Mouse (Mus musculus) liver, postnatal 0 days (tissue): ENCODE measurements around the gene Proser2. TPM values are rescaled to one million over a fixed set of nuclear protein-coding genes. Genes with fewer than 3 reads are reported as not detected.

ENCODE experiments used
- ATAC-seq: fragments of 200-750 bp; cut with Nextera tagmentation; 2 replicates; pipeline ENCODE4 v1.8.0; 2017; ENCODE audit warnings: mild to moderate bottlenecking, moderate library complexity
- DNase-seq: peaks from one replicate; pipeline ENCODE4 v3.0.0-alpha.2; 2016
- H3K27ac ChIP-seq: fragments of 300-500 bp; sonication (generic); 2 replicates; pipeline ENCODE4 v1.5.1; 2014; ENCODE audit warnings: antibody characterized with exemption, moderate library complexity, mild to moderate bottlenecking, low read depth
- H3K27me3 ChIP-seq: fragments of 300-500 bp; sonication (generic); 2 replicates; pipeline ENCODE4 v1.6.1; 2014; ENCODE audit warnings: low read length, control low read depth, mixed read lengths; ENCODE audit not compliant: insufficient read depth
- H3K36me3 ChIP-seq: fragments of 300-500 bp; sonication (generic); replicated peaks from 2 replicates; pipeline ENCODE4 v1.6.1; 2014; ENCODE audit warnings: mild to moderate bottlenecking, control low read depth, low read length, moderate library complexity, mixed read lengths; ENCODE audit not compliant: insufficient read depth
- H3K4me1 ChIP-seq: fragments of 300-500 bp; sonication (generic); 2 replicates; pipeline ENCODE4 v1.6.1; 2014; ENCODE audit warnings: antibody characterized with exemption, mild to moderate bottlenecking, control low read depth; ENCODE audit not compliant: insufficient read depth
- H3K4me2 ChIP-seq: fragments of 300-500 bp; sonication (generic); 2 replicates; pipeline ENCODE4 v1.6.1; 2014; ENCODE audit warnings: low read depth, mild to moderate bottlenecking, low read length, moderate library complexity, mixed read lengths
- H3K4me3 ChIP-seq: fragments of 300-500 bp; sonication (generic); 2 replicates; pipeline ENCODE4 v1.5.1; 2014; ENCODE audit warnings: low read depth, low read length
- H3K9ac ChIP-seq: fragments of 300-500 bp; sonication (generic); replicated peaks from 2 replicates; pipeline ENCODE4 v1.6.1; 2014; ENCODE audit warnings: mild to moderate bottlenecking, moderate library complexity
- H3K9me3 ChIP-seq: fragments of 300-500 bp; sonication (generic); 2 replicates; pipeline ENCODE4 v1.6.1; 2016; ENCODE audit warnings: mild to moderate bottlenecking, control low read depth, low read length, mixed read lengths
- CTCF ChIP-seq: sonication (generic); IDR thresholded peaks from 2 replicates; pipeline ENCODE4 v1.5.1; 2016; ENCODE audit warnings: antibody characterized with exemption, low read depth
- EP300 ChIP-seq: IDR thresholded peaks from 2 replicates; pipeline ENCODE4 v1.6.1; 2016; ENCODE audit warnings: antibody characterized with exemption, low read depth, mild to moderate bottlenecking
- WGBS: fragments of 180-500 bp; shearing (Covaris S2); extraction: QIAGEN DNeasy Blood & Tissue Kit; methylation state at CpG from one replicate; pipeline ENCODE4 v1.1.7; 2014; ENCODE audit not compliant: insufficient replicate concordance; 5-methylcytosine and 5-hydroxymethylcytosine counted together
- polyA plus RNA-seq: library from polyadenylated mRNA; unstranded; fragments of >200 nt; fragmentation: Nextera tagmentation; extraction: Ambion mirVana; gene quantifications from 2 replicates; pipeline ENCODE4 v1.2.1, GENCODE M21; 2015

The Proser2 gene
- polyA plus RNA-seq, 1 experiment from 2014 or later = 15.8 TPM

DNA sequence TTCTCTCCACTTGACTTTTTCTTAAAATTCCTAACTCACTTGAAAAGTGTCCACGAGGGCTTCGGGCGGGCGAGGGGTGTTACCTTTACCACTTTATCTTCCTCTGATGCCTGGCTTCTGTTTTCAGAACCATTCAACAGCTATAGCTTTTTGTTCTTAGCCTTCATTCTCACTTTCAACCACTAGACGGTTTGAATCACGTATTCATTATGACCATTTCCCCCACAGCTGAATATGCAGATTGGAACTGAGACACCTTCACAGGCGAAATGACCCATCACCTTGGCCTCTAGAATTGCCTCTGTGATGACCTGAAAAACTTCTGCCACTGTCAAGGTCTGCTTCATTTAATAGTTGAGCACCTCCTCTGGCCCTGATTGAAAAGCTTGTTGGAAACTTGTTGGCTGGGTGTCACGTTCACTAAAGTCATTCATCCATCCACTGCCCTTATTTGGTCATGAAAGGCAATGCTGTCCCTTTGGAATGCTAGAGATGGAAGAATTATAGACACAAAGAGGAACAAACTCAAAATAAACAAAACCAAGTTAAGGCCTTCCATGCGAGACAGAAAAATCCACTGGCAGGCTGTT lies 10.7 kb upstream of the Proser2 start:
- no peak overlapping the region for H3K4me3 ChIP-seq
- no peak for ATAC-seq
- H3K9me3 ChIP-seq = no peaks in the 10 kb centered on the region
- TF ChIP-seq EP300 (no peak), CTCF (no peak)
- no peaks in the 10 kb centered on the region for H3K36me3 ChIP-seq
- no peaks in the 10 kb centered on the region for H3K27me3 ChIP-seq
- no peaks in the 10 kb centered on the region for H3K4me1 ChIP-seq
- WGBS = 76% methylated on average over 9 of the region's 9 CpGs
- no peak for DNase-seq
- no peak overlapping the region for H3K27ac ChIP-seq
- H3K9ac ChIP-seq = no peak overlapping the region
- H3K4me2 ChIP-seq = no peak overlapping the region

DNA sequence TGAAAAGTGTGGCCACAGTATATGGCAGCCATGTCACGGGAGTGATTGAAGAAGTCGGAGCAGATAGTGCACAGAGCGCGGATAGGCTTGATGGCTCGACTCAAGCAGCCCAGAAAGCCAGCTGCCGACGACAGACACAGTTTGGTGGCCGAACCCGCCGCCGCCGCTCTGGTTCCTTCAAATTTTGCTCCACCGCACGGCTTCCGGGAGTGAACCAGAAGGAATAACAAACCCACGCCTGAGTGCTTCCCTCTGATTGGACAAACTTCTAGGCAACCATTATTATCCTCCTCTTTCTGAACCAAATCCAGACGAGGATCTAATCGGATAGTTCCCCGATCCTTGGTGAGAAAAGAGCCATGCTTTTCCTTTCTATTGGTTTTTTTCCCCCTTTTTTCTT lies 3.9 kb upstream of the Proser2 start:
- Histone ChIP-seq H3K4me3 (no peak overlapping the region), H3K27ac (no peak overlapping the region), H3K36me3 (no peaks in the 10 kb centered on the region), H3K4me1 (no peaks in the 10 kb centered on the region), H3K9me3 (no peaks in the 10 kb centered on the region), H3K27me3 (peaks cover 11% of the 10 kb centered on the region; the same call in 1 of the 2 replicates), H3K4me2 (no peak overlapping the region), H3K9ac (no peak overlapping the region)
- TF ChIP-seq CTCF (no peak), EP300 (no peak)
- DNase-seq = no peak
- no peak for ATAC-seq
- WGBS = 85% methylated on average over 19 of the region's 19 CpGs

DNA sequence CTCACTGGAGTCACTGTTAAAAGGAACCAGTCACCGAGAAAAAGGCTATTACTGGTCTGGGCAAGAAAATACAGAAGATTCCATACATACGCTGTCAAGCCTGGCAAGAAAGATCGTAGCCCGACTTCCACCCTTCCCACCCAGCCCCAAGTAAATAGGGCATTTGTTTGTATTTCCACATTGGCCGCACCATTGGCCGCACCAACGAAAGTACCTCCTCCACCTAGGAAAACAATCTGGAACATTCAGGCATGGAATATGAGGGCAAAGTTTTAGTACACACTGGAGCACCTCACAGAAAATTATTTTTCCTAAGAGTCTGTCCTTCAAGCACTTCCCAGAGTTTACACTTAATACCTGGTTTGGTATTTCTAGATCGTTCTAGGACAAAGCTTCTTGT lies 1.1 kb downstream of the Proser2 start:
- 49% methylated on average over 8 of the region's 8 CpGs for WGBS
- Histone ChIP-seq H3K9ac (peak overlapping the region; percentile 74; the same call in 1 of the 2 replicates), H3K9me3 (no peaks in the 10 kb centered on the region), H3K27ac (peak overlapping the region; percentile 83), H3K27me3 (peaks cover 11% of the 10 kb centered on the region; the same call in 1 of the 2 replicates), H3K36me3 (no peaks in the 10 kb centered on the region), H3K4me3 (peak overlapping the region; percentile 71), H3K4me2 (peak overlapping the region; percentile 76), H3K4me1 (peaks cover 10% of the 10 kb centered on the region)
- TF ChIP-seq CTCF (no peak), EP300 (no peak)
- ATAC-seq (peak; percentile 61), DNase-seq (peak; percentile 35)

DNA sequence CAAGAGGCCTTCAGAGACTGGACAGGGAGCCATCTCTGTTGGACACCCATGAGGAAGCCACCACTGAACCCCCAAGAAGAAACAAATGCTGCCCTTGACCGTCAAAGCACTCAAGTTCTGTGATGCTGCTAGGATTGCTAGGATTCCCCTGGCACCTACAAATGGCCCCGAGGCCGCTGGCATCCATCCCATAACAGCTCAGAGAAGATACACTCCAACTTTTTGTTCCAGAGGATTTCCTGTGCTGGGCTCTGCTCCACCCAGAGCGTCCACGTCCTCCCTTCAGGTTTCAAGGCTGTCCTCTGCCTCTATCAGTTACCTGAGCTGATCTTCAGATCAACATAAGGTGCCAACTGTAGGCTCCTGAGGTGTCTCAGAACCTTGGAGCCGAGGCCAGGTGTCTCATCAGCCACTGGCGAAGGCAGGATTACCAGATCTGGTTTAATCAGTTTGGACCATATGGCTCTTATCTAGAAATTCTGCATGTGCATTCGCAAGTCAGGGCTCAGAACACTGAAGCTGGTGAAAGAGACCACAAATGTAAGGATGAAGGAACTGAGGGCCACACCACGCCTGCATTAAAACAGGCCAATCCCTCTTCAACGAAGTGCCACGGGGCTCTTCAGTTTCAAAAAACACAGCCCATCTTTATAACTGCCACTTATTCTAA lies 1.7 kb downstream of the Proser2 start:
- peak overlapping the region; percentile 13; the same call in 1 of the 2 replicates for H3K27ac ChIP-seq
- no peak for DNase-seq
- no peak overlapping the region for H3K9ac ChIP-seq
- peak overlapping the region; percentile 71; the same call in 1 of the 2 replicates for H3K4me3 ChIP-seq
- H3K4me1 ChIP-seq = peaks cover 10% of the 10 kb centered on the region
- H3K27me3 ChIP-seq = peaks cover 11% of the 10 kb centered on the region; the same call in 1 of the 2 replicates
- H3K36me3 ChIP-seq = no peaks in the 10 kb centered on the region
- WGBS = 56% methylated on average over 11 of the region's 11 CpGs
- TF ChIP-seq EP300 = no peak
- no peak for TF ChIP-seq CTCF
- no peaks in the 10 kb centered on the region for H3K9me3 ChIP-seq
- no peak for ATAC-seq
- peak overlapping the region; percentile 76 for H3K4me2 ChIP-seq

DNA sequence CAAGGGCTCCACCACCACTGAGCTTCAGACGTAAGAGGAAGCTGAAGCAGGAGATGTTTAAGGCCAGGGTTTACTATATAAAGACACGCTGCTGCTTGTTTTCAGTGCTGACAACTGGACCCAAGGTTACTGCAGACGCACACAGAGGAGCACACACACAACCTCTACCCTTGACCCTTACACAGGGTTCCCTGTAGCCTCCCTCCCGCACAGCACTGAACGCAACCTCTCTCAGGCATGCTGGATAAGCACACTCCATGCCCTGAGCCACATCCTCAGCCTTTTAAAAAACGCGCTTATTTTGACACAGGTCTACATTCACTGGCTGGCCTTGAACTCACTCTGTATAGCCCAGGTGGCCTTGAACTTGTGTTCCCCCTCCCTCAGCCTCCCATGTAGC lies 7.0 kb downstream of the Proser2 start:
- DNase-seq = peak; percentile 15
- Histone ChIP-seq H3K4me3 (no peak overlapping the region), H3K9ac (no peak overlapping the region), H3K9me3 (no peaks in the 10 kb centered on the region), H3K27ac (peak overlapping the region; percentile 34), H3K27me3 (no peaks in the 10 kb centered on the region), H3K36me3 (no peaks in the 10 kb centered on the region), H3K4me1 (peaks cover 9% of the 10 kb centered on the region), H3K4me2 (no peak overlapping the region)
- peak; percentile 91 for ATAC-seq
- TF ChIP-seq EP300 = no peak
- TF ChIP-seq CTCF = no peak
- WGBS = 62% methylated on average over 7 of the region's 7 CpGs

DNA sequence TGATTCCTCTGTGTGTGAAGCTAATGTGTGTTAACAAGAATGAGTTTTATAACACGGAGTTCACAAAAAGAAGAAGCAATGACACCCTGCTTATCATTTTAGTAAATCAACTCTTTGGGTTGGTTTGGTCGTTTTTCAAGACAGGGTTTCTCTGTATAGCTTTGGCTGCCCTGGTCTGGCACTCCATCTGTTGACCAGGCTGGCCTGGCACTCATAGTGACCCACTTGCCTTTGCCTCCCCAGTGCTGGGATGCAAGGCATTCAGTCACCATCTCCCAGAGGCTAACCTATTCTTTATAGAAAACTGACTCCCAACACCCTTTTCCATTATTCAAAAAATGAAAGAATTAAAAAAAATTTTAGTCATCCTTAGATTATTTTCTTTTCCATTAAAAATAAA lies 8.9 kb downstream of the Proser2 start:
- Histone ChIP-seq H3K9me3 (no peaks in the 10 kb centered on the region), H3K36me3 (no peaks in the 10 kb centered on the region), H3K4me3 (no peak overlapping the region), H3K9ac (no peak overlapping the region), H3K27me3 (no peaks in the 10 kb centered on the region), H3K4me1 (peaks cover 7% of the 10 kb centered on the region; the same call in 1 of the 2 replicates), H3K4me2 (no peak overlapping the region), H3K27ac (no peak overlapping the region)
- TF ChIP-seq CTCF = no peak
- ATAC-seq (no peak), DNase-seq (no peak)
- 58% methylated on average over 2 of the region's 2 CpGs for WGBS
